Mouse (Mus musculus): ENCODE results near the gene Zfp865. TPM values are rescaled to one million over a fixed set of nuclear protein-coding genes. Genes with fewer than 3 reads are reported as not detected.
"Not testable (repeated sequence)": the region's sequence is repeated elsewhere in the genome, so short reads cannot be mapped to it uniquely, and the experiment has no call there.

The Zfp865 gene
- polyA plus RNA-seq, 1 experiment from 2014 or later, result 2.6 TPM

- peak; percentile 67 for ATAC-seq
- peaks cover 60% of the 10 kb centered on the region for H3K27me3 ChIP-seq (replicated peaks)
- H3K4me2 ChIP-seq, result peak within 1 kb of the TSS; percentile 65
- H3K9me3 ChIP-seq (replicated peaks), result no peaks in the 10 kb centered on the region
- 10% methylated on average over 15 of the region's 26 CpGs for WGBS (ENCODE audit: insufficient replicate concordance)
- peak within 1 kb of the TSS; percentile 61; the same call in 1 of the 2 replicates for H3K9ac ChIP-seq
- H3K36me3 ChIP-seq, result peaks cover 17% of the 10 kb centered on the region
- peak within 1 kb of the TSS; percentile 56 for H3K4me3 ChIP-seq
- peak within 1 kb of the TSS; percentile 27; the same call in 1 of the 2 replicates for H3K27ac ChIP-seq
- no peaks in the 10 kb centered on the region for H3K4me1 ChIP-seq
Observed at GRCm38 (mm10) chr7:4996003-4996895, 23.9 kb upstream of the Zfp865 start, which contains the start of gene Zfp579. Zfp579 (minus strand) TSS chr7:4996158.

- Histone ChIP-seq H3K27me3 (replicated peaks) (peaks cover 55% of the 10 kb centered on the region), H3K4me2 (no peak overlapping the region), H3K9me3 (replicated peaks) (no peaks in the 10 kb centered on the region), H3K4me3 (no peak overlapping the region), H3K27ac (no peak overlapping the region), H3K4me1 (no peaks in the 10 kb centered on the region), H3K9ac (no peak overlapping the region), H3K36me3 (peaks cover 17% of the 10 kb centered on the region)
- WGBS (ENCODE audit: insufficient replicate concordance), result 56% methylated on average over 7 of the region's 8 CpGs
- ATAC-seq, result no peak
Observed at GRCm38 (mm10) chr7:4996934-4997333, 23.2 kb upstream of the Zfp865 start.

GRCm38 (mm10) chr7:4999876-5000275 is 20.3 kb upstream of the Zfp865 start:
- ATAC-seq, result no peak
- H3K4me1 ChIP-seq, result no peaks in the 10 kb centered on the region
- H3K36me3 ChIP-seq, result no peaks in the 10 kb centered on the region
- H3K27ac ChIP-seq, result no peak overlapping the region
- H3K9me3 ChIP-seq (replicated peaks), result peaks cover 11% of the 10 kb centered on the region
- 55% methylated on average over 2 of the region's 2 CpGs for WGBS (ENCODE audit: insufficient replicate concordance)
- H3K27me3 ChIP-seq (replicated peaks), result peaks cover 32% of the 10 kb centered on the region
- H3K9ac ChIP-seq, result no peak overlapping the region
- H3K4me3 ChIP-seq, result no peak overlapping the region
- no peak overlapping the region for H3K4me2 ChIP-seq

- H3K36me3 ChIP-seq, result peaks cover 18% of the 10 kb centered on the region
- H3K9me3 ChIP-seq (replicated peaks), result peaks cover 11% of the 10 kb centered on the region
- not testable (repeated sequence) for H3K4me3 ChIP-seq; H3K4me2 ChIP-seq; H3K9ac ChIP-seq; H3K27ac ChIP-seq; H3K27me3 ChIP-seq (replicated peaks); H3K4me1 ChIP-seq; ATAC-seq
- 68% methylated on average over 8 of the region's 8 CpGs for WGBS (ENCODE audit: insufficient replicate concordance)
Observed at GRCm38 (mm10) chr7:5002876-5003275, 17.3 kb upstream of the Zfp865 start.

GRCm38 (mm10) chr7:5008229-5008628 is 11.9 kb upstream of the Zfp865 start:
- 90% methylated on average over 26 of the region's 26 CpGs for WGBS (ENCODE audit: insufficient replicate concordance)

GRCm38 (mm10) chr7:5012681-5013513 is 7.3 kb upstream of the Zfp865 start:
- no peaks in the 10 kb centered on the region for H3K27me3 ChIP-seq (replicated peaks)
- WGBS (ENCODE audit: insufficient replicate concordance), result 82% methylated on average over 27 of the region's 27 CpGs
- H3K27ac ChIP-seq, result peak overlapping the region; percentile 41; the same call in 1 of the 2 replicates
- H3K4me3 ChIP-seq, result peak overlapping the region; percentile 78
- peaks cover 25% of the 10 kb centered on the region for H3K4me1 ChIP-seq
- H3K9ac ChIP-seq, result peak overlapping the region; percentile 85
- no peak for ATAC-seq
- H3K36me3 ChIP-seq, result peaks cover 68% of the 10 kb centered on the region
- 0 out of 2 replicates have a peak, but pooled peaks cover 5% of the 10 kb centered on the region for H3K9me3 ChIP-seq (replicated peaks)
- peak overlapping the region; percentile 85 for H3K4me2 ChIP-seq

More at GRCm38 (mm10) chr7:5008229-5008628, 11.9 kb upstream of the Zfp865 start:
- Histone ChIP-seq H3K27me3 (replicated peaks) (peaks cover 5% of the 10 kb centered on the region; the same call in 1 of the 2 replicates), H3K4me3 (no peak overlapping the region), H3K4me1 (peaks cover 8% of the 10 kb centered on the region), H3K9me3 (replicated peaks) (peaks cover 7% of the 10 kb centered on the region; the same call in 1 of the 2 replicates), H3K36me3 (peaks cover 71% of the 10 kb centered on the region), H3K27ac (no peak overlapping the region; the same call in 1 of the 2 replicates), H3K9ac (no peak overlapping the region), H3K4me2 (no peak overlapping the region)
- no peak for ATAC-seq

GRCm38 (mm10) chr7:5014251-5015117 is 5.7 kb upstream of the Zfp865 start, which contains the start of the genes Zfp524 and Fiz1:
Zfp524 (plus strand) TSS chr7:5014415.
Fiz1 (minus strand) TSS chr7:5014697.
- peak; percentile 77 for ATAC-seq
- WGBS (ENCODE audit: insufficient replicate concordance), result under 1% methylated on average over 41 of the region's 42 CpGs
- H3K9ac ChIP-seq, result peak within 1 kb of the TSS; percentile 85
- 0 out of 2 replicates have a peak, but pooled peaks cover 5% of the 10 kb centered on the region for H3K9me3 ChIP-seq (replicated peaks)
- H3K4me1 ChIP-seq, result peaks cover 32% of the 10 kb centered on the region
- peak within 1 kb of the TSS; percentile 78 for H3K4me3 ChIP-seq
- peaks cover 58% of the 10 kb centered on the region for H3K36me3 ChIP-seq
- peak within 1 kb of the TSS; percentile 97 for H3K27ac ChIP-seq
- peak within 1 kb of the TSS; percentile 85 for H3K4me2 ChIP-seq
- no peaks in the 10 kb centered on the region for H3K27me3 ChIP-seq (replicated peaks)

- WGBS (ENCODE audit: insufficient replicate concordance), result under 1% methylated on average over 52 of the region's 76 CpGs
- Histone ChIP-seq H3K9me3 (replicated peaks) (0 out of 2 replicates have a peak, but pooled peaks cover 5% of the 10 kb centered on the region), H3K9ac (peak within 1 kb of the TSS; percentile 85), H3K4me3 (peak within 1 kb of the TSS; percentile 78), H3K4me2 (peak within 1 kb of the TSS; percentile 85), H3K4me1 (peaks cover 36% of the 10 kb centered on the region), H3K36me3 (peaks cover 49% of the 10 kb centered on the region), H3K27ac (peak within 1 kb of the TSS; percentile 97), H3K27me3 (replicated peaks) (no peaks in the 10 kb centered on the region)
- peak; percentile 76 for ATAC-seq
Observed at GRCm38 (mm10) chr7:5015118-5016001, 4.8 kb upstream of the Zfp865 start, which contains the start of gene Gm44973. Gm44973 (plus strand) TSS chr7:5015496.

- Histone ChIP-seq H3K9ac (peak overlapping the region; percentile 85), H3K4me2 (peak overlapping the region; percentile 85), H3K4me1 (peaks cover 40% of the 10 kb centered on the region), H3K9me3 (replicated peaks) (0 out of 2 replicates have a peak, but pooled peaks cover 5% of the 10 kb centered on the region), H3K4me3 (peak overlapping the region; percentile 78), H3K36me3 (peaks cover 42% of the 10 kb centered on the region), H3K27me3 (replicated peaks) (no peaks in the 10 kb centered on the region), H3K27ac (peak overlapping the region; percentile 97)
- no peak for ATAC-seq
- 51% methylated on average over 3 of the region's 3 CpGs for WGBS (ENCODE audit: insufficient replicate concordance)
Observed at GRCm38 (mm10) chr7:5016057-5016456, 4.1 kb upstream of the Zfp865 start.

GRCm38 (mm10) chr7:5016920-5017319 is 3.3 kb upstream of the Zfp865 start:
- Histone ChIP-seq H3K4me1 (peaks cover 48% of the 10 kb centered on the region), H3K9me3 (replicated peaks) (0 out of 2 replicates have a peak, but pooled peaks cover 5% of the 10 kb centered on the region), H3K4me2 (no peak overlapping the region), H3K36me3 (peaks cover 39% of the 10 kb centered on the region), H3K9ac (no peak overlapping the region), H3K27ac (no peak overlapping the region), H3K4me3 (no peak overlapping the region), H3K27me3 (replicated peaks) (no peaks in the 10 kb centered on the region)
- 86% methylated on average over 2 of the region's 2 CpGs for WGBS (ENCODE audit: insufficient replicate concordance)
- no peak for ATAC-seq
